Mouse (Mus musculus): ENCODE results near the gene Tdgf1. TPM values are rescaled to one million over a fixed set of nuclear protein-coding genes. Genes with fewer than 3 reads are reported as not detected.

Gene Tdgf1
- total RNA-seq, 2 experiments from 2014 or later = not detected

DNA sequence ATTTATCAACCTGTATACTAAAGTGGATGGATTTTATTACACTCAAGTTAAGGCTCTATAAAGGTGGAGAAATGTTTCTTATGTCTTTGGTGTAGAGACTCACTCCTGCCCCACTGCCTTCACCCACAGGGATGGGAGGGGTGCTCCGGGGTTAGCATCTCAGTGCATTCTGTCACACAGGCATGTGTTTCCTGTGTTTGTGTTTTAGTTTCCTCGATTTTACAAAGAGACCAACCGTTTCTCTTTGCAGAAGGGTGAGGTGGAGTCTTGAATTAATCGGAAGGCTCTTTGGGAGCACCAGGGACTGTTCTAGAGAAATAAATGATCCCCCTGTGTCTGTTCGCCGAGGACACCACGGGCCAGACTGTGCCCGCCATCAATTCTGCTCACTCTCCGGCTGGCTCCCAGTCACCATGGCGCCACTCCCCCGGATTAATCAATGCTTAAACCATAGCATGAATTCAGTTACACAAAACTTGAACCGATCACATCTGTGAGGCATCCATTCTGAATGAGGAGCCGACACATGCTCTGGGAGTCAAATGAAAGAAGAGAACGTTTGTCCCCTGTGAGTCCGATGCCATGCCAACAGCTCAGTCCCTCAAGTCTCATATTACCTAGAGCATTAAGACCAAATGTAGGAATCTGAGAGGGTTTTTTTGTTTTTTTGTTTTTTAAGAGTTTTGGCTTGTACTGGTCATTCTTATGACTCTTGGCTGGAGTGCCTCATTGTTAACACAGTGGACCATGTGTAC lies 25.1 kb downstream of the Tdgf1 start:
- DNase-seq = no peak
- intact Hi-C loops (cut with DNase I) = loop anchor here (5.0 kb wide), 2 partner anchors 76 to 151 kb away; no protein-coding TSS in a partner anchor

- DNase-seq = no peak
- intact Hi-C loops (cut with DNase I) = no loop called here
These were observed 29.2 kb downstream of the Tdgf1 start, which contains the start of gene Fam240a for GRCm38 (mm10) chr9:110916786-110917185. Fam240a (minus strand) TSS chr9:110916861.

- intact Hi-C loops (cut with DNase I) = no loop called here
- no peak for DNase-seq
These were observed 30.5 kb downstream of the Tdgf1 start for GRCm38 (mm10) chr9:110915466-110915865.

- intact Hi-C loops (cut with DNase I) = no loop called here
- DNase-seq = no peak
These were observed 31.2 kb downstream of the Tdgf1 start for GRCm38 (mm10) chr9:110914631-110915236.

GRCm38 (mm10) chr9:110909371-110909967 lies 36.5 kb downstream of the Tdgf1 start:
- DNase-seq = no peak
- intact Hi-C loops (cut with DNase I) = no loop called here

DNA sequence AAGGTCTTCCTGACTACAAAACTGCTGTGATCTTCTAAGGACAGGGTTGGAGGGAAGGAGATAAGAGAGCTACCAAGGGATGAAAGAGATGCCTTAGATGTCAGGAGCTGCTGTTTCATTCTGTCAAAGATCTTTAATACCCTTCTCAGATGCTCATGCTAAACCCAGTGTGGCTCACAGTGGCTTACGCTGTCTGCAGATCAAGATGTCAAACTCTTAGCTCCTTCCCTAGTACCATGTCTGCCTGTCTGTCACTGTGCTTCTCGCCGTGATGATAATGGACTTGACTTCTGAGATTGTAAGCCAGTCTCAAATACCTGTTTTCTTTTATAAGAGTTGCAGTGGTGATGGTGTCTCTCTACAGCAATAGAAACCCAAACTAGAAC lies 37.3 kb downstream of the Tdgf1 start:
- intact Hi-C loops (cut with DNase I) = no loop called here
- no peak for DNase-seq

GRCm38 (mm10) chr9:110907838-110908630 lies 37.9 kb downstream of the Tdgf1 start:
- intact Hi-C loops (cut with DNase I) = no loop called here
- no peak for DNase-seq

GRCm38 (mm10) chr9:110907201-110907837 lies 38.6 kb downstream of the Tdgf1 start:
- no peak for DNase-seq
- intact Hi-C loops (cut with DNase I) = no loop called here

DNA sequence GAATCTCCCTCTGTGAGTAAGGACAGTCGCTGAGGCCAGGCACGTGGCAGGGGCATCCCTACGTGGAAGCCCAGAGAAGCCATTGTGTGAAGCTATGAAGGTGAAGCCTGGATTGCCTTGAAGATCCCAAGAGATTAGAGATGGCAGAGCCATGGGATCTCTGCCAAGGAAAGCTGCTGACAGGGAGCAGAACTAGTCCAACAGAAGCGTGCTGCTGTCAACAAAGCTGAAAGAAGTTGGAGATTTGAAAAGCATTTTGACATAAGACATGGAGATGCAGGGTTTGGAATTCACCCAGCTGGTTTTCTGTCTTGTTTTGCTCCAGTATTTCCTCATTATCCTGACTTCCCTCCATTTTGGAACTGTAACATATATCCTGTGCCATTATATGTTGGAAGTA lies 43.7 kb downstream of the Tdgf1 start:
- DNase-seq = no peak
- intact Hi-C loops (cut with DNase I) = no loop called here

DNA sequence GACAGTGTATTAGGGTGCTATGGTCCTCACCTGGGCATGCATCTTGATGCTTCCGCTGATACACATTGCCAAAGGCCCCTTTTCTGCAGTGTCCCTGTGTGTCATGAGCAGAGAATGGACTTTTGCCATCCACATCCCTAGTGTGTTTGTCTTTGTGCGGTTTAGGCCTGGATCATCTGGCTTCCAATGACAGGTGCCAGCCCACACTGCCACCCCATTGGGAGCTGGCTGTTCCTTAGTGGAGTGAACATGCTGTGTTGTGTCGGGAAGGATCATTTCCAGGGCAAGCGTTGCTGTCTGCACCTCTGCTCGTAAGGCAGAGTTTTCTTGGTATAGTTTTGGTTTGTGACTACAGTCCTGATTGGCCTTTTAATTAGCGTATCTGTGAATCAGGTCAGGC lies 44.8 kb downstream of the Tdgf1 start:
- no peak for DNase-seq
- intact Hi-C loops (cut with DNase I) = no loop called here

DNA sequence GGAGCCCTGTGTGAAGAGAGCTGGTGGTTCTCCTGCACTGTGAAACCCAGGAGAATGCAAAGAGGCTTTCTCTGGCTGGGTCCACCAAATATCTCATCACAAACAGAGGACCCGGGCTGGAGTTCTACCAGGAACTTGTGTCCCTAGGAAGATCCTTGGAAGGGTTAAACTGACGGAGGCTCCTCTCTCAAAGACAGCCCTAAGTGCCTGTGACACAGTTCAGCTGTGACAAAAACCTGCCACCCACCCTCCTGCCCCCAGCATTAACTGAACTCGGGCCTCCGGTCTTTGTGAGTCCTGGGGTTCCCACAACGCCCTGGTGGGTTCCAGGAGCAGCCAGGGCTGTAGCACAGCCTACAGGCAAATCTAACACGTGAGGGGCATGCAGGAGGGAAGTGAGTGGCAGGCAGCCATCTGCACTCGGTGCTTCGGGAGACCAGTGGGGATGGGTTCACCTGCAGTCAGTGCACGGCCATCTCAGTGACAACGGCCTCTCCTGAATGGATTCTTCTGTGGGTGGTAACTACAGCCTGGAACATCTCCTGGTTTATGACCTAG lies 46.4 kb downstream of the Tdgf1 start:
- intact Hi-C loops (cut with DNase I) = no loop called here

GRCm38 (mm10) chr9:110896595-110896994 lies 49.4 kb downstream of the Tdgf1 start:
- DNase-seq = no peak

More for the DNA sequence above, 46.4 kb downstream of the Tdgf1 start:
- DNase-seq = no peak

GRCm38 (mm10) chr9:110895994-110896393 lies 50.0 kb downstream of the Tdgf1 start:
- no peak for DNase-seq
- intact Hi-C loops (cut with DNase I) = no loop called here

More at GRCm38 (mm10) chr9:110896595-110896994, 49.4 kb downstream of the Tdgf1 start:
- intact Hi-C loops (cut with DNase I) = no loop called here

DNA sequence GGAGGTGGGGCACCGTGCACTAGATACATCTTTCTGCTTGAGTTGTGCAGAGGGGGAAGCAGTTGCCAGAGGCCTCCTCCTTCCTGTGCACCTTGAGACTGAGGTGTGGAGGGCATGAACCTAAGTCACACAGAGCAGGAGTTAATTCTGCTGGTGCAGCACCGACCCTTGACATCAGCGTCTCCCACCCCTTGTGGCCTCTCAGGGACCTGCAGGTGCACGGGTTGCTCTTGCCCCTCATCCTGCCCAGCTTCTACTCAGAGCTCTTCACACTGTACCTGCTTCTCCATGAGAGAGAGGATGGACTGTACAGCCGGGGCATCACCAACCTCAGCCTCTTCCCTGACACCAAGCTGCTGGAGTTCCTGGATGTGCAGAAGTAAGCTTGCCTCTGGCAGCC lies 50.5 kb downstream of the Tdgf1 start:
- intact Hi-C loops (cut with DNase I) = no loop called here
- no peak for DNase-seq

- intact Hi-C loops (cut with DNase I) = no loop called here
- DNase-seq = no peak
These were observed 52.5 kb downstream of the Tdgf1 start for GRCm38 (mm10) chr9:110893429-110893828.

DNA sequence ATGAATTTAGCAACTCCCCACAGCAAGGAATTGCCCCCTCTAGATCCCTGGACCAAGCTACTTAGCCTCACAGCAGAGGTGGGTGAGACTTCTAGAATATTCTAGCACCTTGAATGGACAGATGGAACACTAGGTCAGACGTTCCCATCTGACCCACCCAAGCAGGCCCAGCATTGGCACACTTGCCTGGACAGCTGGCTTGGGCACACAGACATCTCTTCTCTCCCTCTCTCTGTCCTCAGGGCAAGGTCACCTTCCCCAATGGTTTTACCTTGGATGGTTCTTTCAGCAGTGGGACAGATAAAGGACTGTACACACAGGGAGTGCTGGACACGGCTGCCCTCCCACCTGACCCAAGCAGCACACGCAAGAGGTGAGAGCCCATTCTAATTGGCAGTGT lies 53.4 kb downstream of the Tdgf1 start:
- DNase-seq = no peak
- intact Hi-C loops (cut with DNase I) = no loop called here

DNA sequence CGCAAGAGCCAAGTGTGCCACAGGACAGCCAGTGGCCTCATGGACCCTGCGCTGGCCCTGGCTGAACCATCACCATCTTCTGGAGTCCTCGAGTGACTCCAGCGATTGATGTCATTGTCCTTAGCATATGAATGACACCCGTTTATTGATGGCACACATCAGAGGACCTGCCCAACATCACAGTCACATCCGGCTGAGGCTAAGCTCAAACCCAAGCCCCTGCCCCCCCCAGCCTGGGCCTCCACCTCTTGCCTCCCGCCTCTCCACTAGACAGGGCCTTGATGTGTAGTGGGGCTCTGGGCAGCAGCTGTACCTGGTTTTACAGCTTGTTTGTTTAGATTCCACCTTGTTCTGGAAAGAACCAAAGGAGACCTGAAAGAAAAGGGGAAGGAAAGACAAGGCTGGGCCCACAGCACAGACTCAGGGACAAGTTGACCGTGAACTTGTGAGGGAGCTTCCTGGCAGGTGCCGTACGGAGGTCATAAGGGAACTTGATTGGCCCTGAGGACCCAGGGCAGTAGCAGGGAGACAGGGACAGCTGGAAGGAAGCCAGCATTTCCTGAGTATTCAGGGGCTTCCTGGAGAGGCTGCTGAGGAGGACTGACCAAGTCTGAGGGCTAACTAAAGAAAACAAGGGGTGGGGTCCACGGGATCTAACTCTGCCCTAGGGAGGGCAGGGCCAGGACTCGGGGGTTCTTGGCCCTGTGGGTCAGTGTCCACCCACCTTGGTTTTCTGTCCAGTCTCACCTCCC lies 54.7 kb downstream of the Tdgf1 start:
- intact Hi-C loops (cut with DNase I) = no loop called here
- DNase-seq = no peak

- intact Hi-C loops (cut with DNase I) = no loop called here
These were observed 55.8 kb downstream of the Tdgf1 start for GRCm38 (mm10) chr9:110890026-110890783.

More at GRCm38 (mm10) chr9:110890026-110890783, 55.8 kb downstream of the Tdgf1 start:
- DNase-seq = no peak
